Mouse (Mus musculus): ENCODE data around the gene Gm10638. TPM values are rescaled to one million over a fixed set of nuclear protein-coding genes. Genes with fewer than 3 reads are reported as not detected.

The Gm10638 gene
- polyA plus RNA-seq, 1 experiment = 2.2 TPM

GRCm38 (mm10) chr8:86791542-86791941 lies 46.0 kb downstream of the Gm10638 start:
- no peaks in the 10 kb centered on the region for H3K27me3 ChIP-seq (ENCODE audit: control insufficient read depth, insufficient read depth, low read length)

GRCm38 (mm10) chr8:86794716-86795115 lies 49.2 kb downstream of the Gm10638 start:
- TF ChIP-seq POLR2A (IDR thresholded peaks at IDR 0.05; ENCODE audit: control insufficient read depth, extremely low read depth, insufficient read depth, low read length, poor library complexity) (no peak), CTCF (IDR thresholded peaks at IDR 0.05; ENCODE audit: borderline replicate concordance, control insufficient read depth, extremely low read depth, insufficient read depth, low read length, poor library complexity) (no peak)
- 51% methylated on average over 6 of the region's 6 CpGs for WGBS
- peaks cover 6% of the 10 kb centered on the region; the same call in 1 of the 2 replicates for H3K4me1 ChIP-seq (replicated peaks; ENCODE audit: control insufficient read depth, insufficient read depth, low read length)
- H3K27ac ChIP-seq (ENCODE audit: control insufficient read depth, insufficient read depth, low read length) = no peak overlapping the region
- no peaks in the 10 kb centered on the region for H3K36me3 ChIP-seq (ENCODE audit: control insufficient read depth, insufficient read depth, low read length)
- no peaks in the 10 kb centered on the region for H3K27me3 ChIP-seq (ENCODE audit: control insufficient read depth, insufficient read depth, low read length)
- no peak overlapping the region for H3K4me3 ChIP-seq (ENCODE audit: control insufficient read depth, insufficient read depth, low read length)
- DNase-seq = no peak

More at GRCm38 (mm10) chr8:86791542-86791941, 46.0 kb downstream of the Gm10638 start:
- Histone ChIP-seq H3K27ac (ENCODE audit: control insufficient read depth, insufficient read depth, low read length) (no peak overlapping the region), H3K4me3 (ENCODE audit: control insufficient read depth, insufficient read depth, low read length) (no peak overlapping the region), H3K4me1 (replicated peaks; ENCODE audit: control insufficient read depth, insufficient read depth, low read length) (no peaks in the 10 kb centered on the region), H3K36me3 (ENCODE audit: control insufficient read depth, insufficient read depth, low read length) (no peaks in the 10 kb centered on the region)
- TF ChIP-seq CTCF (IDR thresholded peaks at IDR 0.05; ENCODE audit: borderline replicate concordance, control insufficient read depth, extremely low read depth, insufficient read depth, low read length, poor library complexity) = no peak
- TF ChIP-seq POLR2A (IDR thresholded peaks at IDR 0.05; ENCODE audit: control insufficient read depth, extremely low read depth, insufficient read depth, low read length, poor library complexity) = no peak
- 97% methylated on average over 6 of the region's 6 CpGs for WGBS
- no peak for DNase-seq

Other genes with a start within 250 kb of the Gm10638 start
- gene Abcc12, start 165.0 kb upstream of the Gm10638 start, polyA plus RNA-seq (2012; rRNA removed) = 0.04 and 0.13 TPM in 2 replicates
- 63.3 and 64.3 TPM in 2 replicates for gene Lonp2, start 121.7 kb upstream of the Gm10638 start, polyA plus RNA-seq (2012; rRNA removed)
- gene Siah1a, start 235 bp downstream of the Gm10638 start, polyA plus RNA-seq (2012; rRNA removed) = 32.6 and 35.7 TPM in 2 replicates
- 17.2 and 17.3 TPM in 2 replicates for gene N4bp1, start 139.6 kb downstream of the Gm10638 start, polyA plus RNA-seq (2012; rRNA removed)

Data from thymus, adult 2 months (tissue).